Mouse (Mus musculus) ES-E14 (cell line): Measurements from ENCODE around the gene Ttll13. TPM values are rescaled to one million over a fixed set of nuclear protein-coding genes. Genes with fewer than 3 reads are reported as not detected.

Experiments used
- DNase-seq: peaks from one replicate; pipeline ENCODE4 v3.0.0-alpha.2; 2013; ENCODE audit warnings: low read depth, low spot score
- H3K27ac ChIP-seq: 2 replicates; pipeline ENCODE4 v1.5.1; 2012; ENCODE audit warnings: low read depth, mild to moderate bottlenecking, low read length, moderate library complexity, mixed read lengths; ENCODE audit not compliant: poor library complexity, insufficient read depth, severe bottlenecking
- H3K36me3 ChIP-seq: 2 replicates; pipeline ENCODE4 v1.6.1; 2012; ENCODE audit warnings: mild to moderate bottlenecking, low read length, moderate library complexity, mixed read lengths; ENCODE audit not compliant: control insufficient read depth, poor library complexity, insufficient read depth, severe bottlenecking
- H3K4me1 ChIP-seq, 2 experiments: fragments of 150-350 bp in 1 of 2; sonication (generic) in 1 of 2; 2 replicates each; pipeline ENCODE4 v1.6.1; 2012; ENCODE audit warnings: low read length in 2 of 2, mild to moderate bottlenecking in 1 of 2, mixed read lengths in 1 of 2; ENCODE audit not compliant: control insufficient read depth in 2 of 2, insufficient read depth in 2 of 2, poor library complexity in 1 of 2
- H3K4me3 ChIP-seq, 2 experiments: fragments of 150-350 bp in 1 of 2; sonication (generic) in 1 of 2; 2 replicates each; pipeline ENCODE4 v1.5.1; 2012; ENCODE audit warnings: low read length in 2 of 2, low read depth in 1 of 2, mild to moderate bottlenecking in 1 of 2, mixed read lengths in 1 of 2; ENCODE audit not compliant: insufficient read depth in 1 of 2, poor library complexity in 1 of 2, severe bottlenecking in 1 of 2
- H3K9ac ChIP-seq: 2 replicates; pipeline ENCODE4 v1.6.1; 2012; ENCODE audit warnings: low read depth, mild to moderate bottlenecking, low read length, mixed read lengths; ENCODE audit not compliant: poor library complexity, insufficient read depth, severe bottlenecking
- H3K9me3 ChIP-seq: fragments of 150-350 bp; sonication (generic); 2 replicates; pipeline ENCODE4 v1.6.1; 2012; ENCODE audit warnings: low read depth, mild to moderate bottlenecking, low read length; ENCODE audit not compliant: control insufficient read depth, insufficient read depth
- CHD2 ChIP-seq: IDR thresholded peaks from 2 replicates; pipeline ENCODE4 v1.6.1; 2014; ENCODE audit warnings: mild to moderate bottlenecking, low read depth, low read length, inconsistent platforms
- HCFC1 ChIP-seq: IDR thresholded peaks from 2 replicates; pipeline ENCODE4 v1.6.1; 2012; ENCODE audit warnings: low read length, inconsistent platforms, borderline replicate concordance; ENCODE audit not compliant: insufficient read depth
- MAFK ChIP-seq: IDR thresholded peaks from 2 replicates; pipeline ENCODE4 v1.6.1; 2014; ENCODE audit warnings: mild to moderate bottlenecking, low read depth, low read length, inconsistent platforms; ENCODE audit not compliant: insufficient read depth
- ZC3H11A ChIP-seq: IDR thresholded peaks from 2 replicates; pipeline ENCODE4 v1.6.1; 2012; ENCODE audit warnings: low read depth, mild to moderate bottlenecking, inconsistent platforms, low read length, borderline replicate concordance
- ZNF384 ChIP-seq: IDR thresholded peaks from 2 replicates; pipeline ENCODE4 v1.6.1; 2012; ENCODE audit warnings: low read depth, low read length, inconsistent platforms
- in situ Hi-C, 2 experiments: fragments of 600-800 bp; cut with MboI; formaldehyde crosslinking; loops; one replicate each; pipeline ENCODE4 v1.15.1; 2025; ENCODE audit warnings: low sequenced_read_pairs in 2 of 2, inconsistent platforms in 1 of 2; ENCODE audit not compliant: unreplicated experiment in 2 of 2
- total RNA-seq: library from RNA; depleted of rRNA; stranded (reverse); fragments of 300-350 nt; gene quantifications from 2 replicates; pipeline ENCODE4 v1.2.3, GENCODE M21; 2012

The Ttll13 gene
- total RNA-seq, 1 experiment: 2.8 TPM

DNA sequence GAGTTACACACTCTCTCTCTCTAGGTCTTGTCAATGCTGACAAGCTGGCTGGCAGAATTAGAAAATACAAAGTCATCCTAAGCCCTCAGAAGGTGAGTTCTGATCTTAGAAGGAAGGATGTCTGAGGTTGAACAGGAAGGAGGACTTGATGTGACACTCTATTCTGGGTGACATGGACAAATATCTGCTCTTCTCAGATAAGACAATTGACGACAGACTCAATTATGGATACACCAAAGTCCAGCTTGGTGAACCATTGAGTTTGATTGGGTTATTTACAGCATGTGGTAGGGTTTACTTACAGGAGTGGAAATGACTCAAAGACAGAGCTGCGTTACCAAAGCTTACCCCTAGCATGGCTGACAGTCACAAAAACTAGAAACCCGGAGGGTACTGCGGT lies 30.2 kb downstream of the Ttll13 start:
- Histone ChIP-seq H3K27ac (no peak overlapping the region), H3K9me3 (no peaks in the 10 kb centered on the region), H3K9ac (no peak overlapping the region), H3K4me1 (no peaks in the 10 kb centered on the region), H3K4me3 (no peak overlapping the region), H3K36me3 (peaks cover 14% of the 10 kb centered on the region)
- in situ Hi-C loops: no loop called here
- no peak for DNase-seq
- no peak for TF ChIP-seq HCFC1
- TF ChIP-seq CHD2: no peak
- no peak for TF ChIP-seq ZC3H11A
- no peak for TF ChIP-seq ZNF384
- TF ChIP-seq MAFK: no peak

DNA sequence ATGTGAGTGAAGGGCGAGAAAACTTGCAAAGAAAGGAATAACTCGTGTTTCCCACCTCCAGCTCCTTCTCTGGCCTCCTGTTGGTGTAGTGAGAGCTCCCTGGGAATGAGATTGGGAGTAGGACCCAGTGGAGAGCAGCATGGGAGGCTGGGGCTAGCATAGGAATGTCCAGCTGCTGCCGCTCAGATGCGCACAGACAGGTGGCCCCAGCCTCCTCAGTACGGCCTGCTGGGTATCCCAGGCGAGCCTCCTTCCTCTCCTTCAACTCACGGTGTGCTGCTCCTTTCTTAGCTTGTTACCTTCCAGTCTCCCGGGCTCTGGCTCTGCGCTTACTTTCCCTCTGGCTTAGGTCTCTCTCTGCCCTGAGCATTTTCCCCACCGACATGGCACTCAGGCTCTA lies 33.9 kb downstream of the Ttll13 start:
- Histone ChIP-seq H3K4me1 (no peaks in the 10 kb centered on the region), H3K36me3 (peaks cover 20% of the 10 kb centered on the region), H3K9ac (no peak overlapping the region), H3K4me3 (no peak overlapping the region), H3K27ac (no peak overlapping the region), H3K9me3 (no peaks in the 10 kb centered on the region)
- in situ Hi-C loops: no loop called here
- DNase-seq: no peak
- TF ChIP-seq ZNF384: no peak
- TF ChIP-seq CHD2: no peak
- no peak for TF ChIP-seq ZC3H11A
- TF ChIP-seq HCFC1: no peak
- TF ChIP-seq MAFK: no peak

- DNase-seq: no peak
Measured at GRCm38 (mm10) chr7:80280998-80281397, 34.8 kb downstream of the Ttll13 start.

DNA sequence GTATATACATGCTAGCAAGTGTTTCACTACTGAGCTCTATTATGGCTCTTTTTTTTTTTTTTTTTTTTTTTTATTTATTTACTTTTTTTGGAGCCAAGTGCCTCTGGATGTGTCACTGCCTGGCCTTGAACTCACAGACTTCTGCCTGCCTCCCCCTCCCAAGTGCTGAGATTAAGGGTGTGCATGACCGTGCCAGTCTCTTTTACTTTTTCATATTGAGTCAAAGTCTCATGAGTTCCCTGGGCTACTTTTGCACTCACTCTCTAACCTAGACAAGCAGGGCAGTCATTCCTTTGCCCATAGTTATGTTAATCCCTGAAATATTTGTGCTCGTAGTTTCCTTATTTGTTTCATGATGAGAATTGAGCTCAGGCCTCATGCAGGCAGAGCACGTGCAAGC lies 35.5 kb downstream of the Ttll13 start:
- no peak overlapping the region for H3K9ac ChIP-seq
- in situ Hi-C loops: no loop called here
- H3K36me3 ChIP-seq: peaks cover 26% of the 10 kb centered on the region
- no peak overlapping the region for H3K27ac ChIP-seq
- no peak overlapping the region for H3K4me3 ChIP-seq
- H3K9me3 ChIP-seq: no peaks in the 10 kb centered on the region
- no peak for DNase-seq
- no peak for TF ChIP-seq ZNF384
- TF ChIP-seq ZC3H11A: no peak
- TF ChIP-seq HCFC1: no peak
- no peak for TF ChIP-seq CHD2
- TF ChIP-seq MAFK: no peak
- no peaks in the 10 kb centered on the region for H3K4me1 ChIP-seq

More at GRCm38 (mm10) chr7:80280998-80281397, 34.8 kb downstream of the Ttll13 start:
- H3K27ac ChIP-seq: no peak overlapping the region
- peaks cover 25% of the 10 kb centered on the region for H3K36me3 ChIP-seq
- no peaks in the 10 kb centered on the region for H3K4me1 ChIP-seq
- no peak overlapping the region for H3K4me3 ChIP-seq
- no peak for TF ChIP-seq ZNF384
- TF ChIP-seq CHD2: no peak
- TF ChIP-seq ZC3H11A: no peak
- no peak for TF ChIP-seq HCFC1
- no peak for TF ChIP-seq MAFK
- H3K9me3 ChIP-seq: no peaks in the 10 kb centered on the region
- H3K9ac ChIP-seq: no peak overlapping the region
- in situ Hi-C loops: no loop called here

GRCm38 (mm10) chr7:80283226-80283918 lies 37.2 kb downstream of the Ttll13 start:
- Histone ChIP-seq H3K4me3 (no peak overlapping the region), H3K36me3 (peaks cover 34% of the 10 kb centered on the region), H3K9ac (no peak overlapping the region), H3K4me1 (no peaks in the 10 kb centered on the region), H3K27ac (no peak overlapping the region), H3K9me3 (no peaks in the 10 kb centered on the region)
- no peak for TF ChIP-seq ZC3H11A
- no peak for TF ChIP-seq MAFK
- TF ChIP-seq HCFC1: no peak
- TF ChIP-seq ZNF384: no peak
- TF ChIP-seq CHD2: no peak
- DNase-seq: no peak
- in situ Hi-C loops: no loop called here
